Mouse (Mus musculus) neural tube, embryonic 14.5 days (tissue): ENCODE measurements around the gene A630001G21Rik. TPM values are rescaled to one million over a fixed set of nuclear protein-coding genes. Genes with fewer than 3 reads are reported as not detected.

Source experiments
- ATAC-seq: fragments of 200-750 bp; cut with Nextera tagmentation; 2 replicates; pipeline ENCODE4 v1.8.0; 2017; ENCODE audit warnings: low read depth, mild to moderate bottlenecking, moderate TSS enrichment, moderate library complexity
- H3K27ac ChIP-seq: fragments of 300-500 bp; sonication (generic); 2 replicates; pipeline ENCODE4 v1.5.1; 2014; ENCODE audit warnings: low read depth, mild to moderate bottlenecking, control low read depth, low read length, moderate library complexity, mixed read lengths
- H3K27me3 ChIP-seq: fragments of 300-500 bp; sonication (generic); 2 replicates; pipeline ENCODE4 v1.6.1; 2014; ENCODE audit warnings: low read length; ENCODE audit not compliant: control insufficient read depth, insufficient read depth
- H3K36me3 ChIP-seq: fragments of 300-500 bp; sonication (generic); 2 replicates; pipeline ENCODE4 v1.6.1; 2014; ENCODE audit warnings: low read length, mixed read lengths; ENCODE audit not compliant: control insufficient read depth, insufficient read depth
- H3K4me1 ChIP-seq: fragments of 300-500 bp; sonication (generic); 2 replicates; pipeline ENCODE4 v1.6.1; 2014; ENCODE audit warnings: low read length; ENCODE audit not compliant: control insufficient read depth, insufficient read depth
- H3K4me2 ChIP-seq: fragments of 300-500 bp; sonication (generic); 2 replicates; pipeline ENCODE4 v1.6.1; 2014; ENCODE audit warnings: mild to moderate bottlenecking, low read depth, low read length, control low read depth
- H3K4me3 ChIP-seq: fragments of 300-500 bp; sonication (generic); 2 replicates; pipeline ENCODE4 v1.5.1; 2014; ENCODE audit warnings: low read depth, low read length, control low read depth, mixed read lengths
- H3K9ac ChIP-seq: fragments of 300-500 bp; sonication (generic); replicated peaks from 2 replicates; pipeline ENCODE4 v1.6.1; 2014; ENCODE audit warnings: low read depth, mild to moderate bottlenecking, control low read depth, low read length, mixed read lengths
- H3K9me3 ChIP-seq: fragments of 300-500 bp; sonication (generic); 2 replicates; pipeline ENCODE4 v1.6.1; 2016; ENCODE audit warnings: low read length; ENCODE audit not compliant: control insufficient read depth
- WGBS: fragments of 180-500 bp; shearing (Covaris S2); extraction: QIAGEN DNeasy Blood & Tissue Kit; methylation state at CpG from one replicate; pipeline ENCODE4 v1.1.7; 2014; 5-methylcytosine and 5-hydroxymethylcytosine counted together
- polyA plus RNA-seq: library from polyadenylated mRNA; unstranded; fragments of >200 nt; fragmentation: Nextera tagmentation; extraction: Ambion mirVana; gene quantifications from 2 replicates; pipeline ENCODE4 v1.2.1, GENCODE M21; 2014

The A630001G21Rik gene
- polyA plus RNA-seq, 1 experiment from 2014 or later: 0.20 TPM

DNA sequence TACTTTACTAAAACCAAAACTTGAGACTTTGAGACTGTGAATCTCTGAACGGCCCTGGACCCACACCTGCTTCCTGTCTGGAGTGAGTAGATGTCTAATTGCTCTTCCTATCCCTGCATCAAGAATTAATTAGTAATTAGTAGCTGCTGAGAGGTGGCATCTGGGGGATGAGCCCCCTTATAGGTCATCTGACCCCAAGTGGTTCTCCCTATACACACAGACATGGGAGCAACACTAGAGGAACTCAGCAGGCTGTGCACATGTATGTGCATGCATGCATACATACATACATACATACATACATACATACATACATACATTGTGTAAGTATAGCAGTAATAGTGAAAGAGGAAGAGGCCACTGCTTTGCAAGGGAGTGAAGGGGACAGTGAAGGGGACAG, 43.9 kb downstream of the A630001G21Rik start:
- WGBS: 83% methylated on average over 1 of the region's 1 CpGs
- Histone ChIP-seq H3K9me3 (no peaks in the 10 kb centered on the region), H3K36me3 (no peaks in the 10 kb centered on the region), H3K4me3 (no peak overlapping the region), H3K4me1 (no peaks in the 10 kb centered on the region), H3K27me3 (no peaks in the 10 kb centered on the region), H3K9ac (no peak overlapping the region), H3K4me2 (no peak overlapping the region), H3K27ac (no peak overlapping the region)
- ATAC-seq: no peak

DNA sequence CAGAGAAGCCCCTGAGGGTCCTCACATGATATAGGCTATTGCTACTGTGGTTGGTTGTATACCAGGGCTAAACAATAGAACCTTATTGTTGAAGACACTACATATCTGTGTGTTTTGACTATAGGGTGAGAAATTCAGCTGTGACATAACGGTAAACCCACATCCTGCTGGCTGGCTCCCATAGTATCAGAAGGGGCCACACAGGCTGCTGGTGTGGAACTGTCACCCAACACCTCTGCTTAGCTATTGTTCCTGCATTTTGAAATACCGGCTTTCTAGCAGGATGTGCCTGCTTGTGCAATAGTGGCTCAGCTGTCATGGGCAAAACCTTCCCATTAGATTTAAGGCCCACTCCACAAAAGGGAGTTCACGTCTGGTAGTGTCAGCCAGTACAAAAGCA, 45.9 kb downstream of the A630001G21Rik start:
- no peaks in the 10 kb centered on the region for H3K36me3 ChIP-seq
- no peak overlapping the region for H3K9ac ChIP-seq
- no peaks in the 10 kb centered on the region for H3K27me3 ChIP-seq
- WGBS: 63% methylated on average over 3 of the region's 3 CpGs
- H3K4me2 ChIP-seq: no peak overlapping the region
- H3K9me3 ChIP-seq: no peaks in the 10 kb centered on the region
- H3K4me3 ChIP-seq: no peak overlapping the region
- ATAC-seq: no peak
- no peaks in the 10 kb centered on the region for H3K4me1 ChIP-seq
- no peak overlapping the region for H3K27ac ChIP-seq

DNA sequence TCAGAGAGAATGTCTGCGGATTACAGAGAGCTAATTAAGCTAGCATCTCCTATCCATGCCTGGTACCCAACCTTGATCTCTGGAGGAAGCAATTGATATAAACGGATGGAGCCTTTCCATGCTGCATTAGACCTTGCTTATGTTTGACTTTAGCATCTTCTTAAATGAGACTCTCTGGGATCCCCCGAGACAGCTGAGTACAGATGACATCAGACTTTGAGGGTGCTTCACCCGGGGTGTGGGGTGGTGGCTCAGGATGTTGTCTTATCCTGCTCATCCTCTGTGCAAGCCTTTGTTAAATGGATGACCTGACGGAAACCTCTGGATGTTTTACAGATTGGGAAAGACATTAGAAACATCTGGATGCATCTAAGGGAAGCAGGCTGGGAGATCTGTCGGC, 48.0 kb downstream of the A630001G21Rik start:
- no peak overlapping the region for H3K9ac ChIP-seq
- 87% methylated on average over 6 of the region's 6 CpGs for WGBS

GRCm38 (mm10) chr1:85720220-85720893, 58.1 kb downstream of the A630001G21Rik start:
- Histone ChIP-seq H3K4me1 (peaks cover 2% of the 10 kb centered on the region; the same call in 1 of the 2 replicates), H3K36me3 (no peaks in the 10 kb centered on the region), H3K4me2 (no peak overlapping the region), H3K9me3 (no peaks in the 10 kb centered on the region), H3K9ac (no peak overlapping the region), H3K4me3 (no peak overlapping the region), H3K27ac (no peak overlapping the region), H3K27me3 (no peaks in the 10 kb centered on the region)
- 54% methylated on average over 10 of the region's 10 CpGs for WGBS
- ATAC-seq: peak; percentile 68; the same call in 1 of the 2 replicates

More for the DNA sequence above, 48.0 kb downstream of the A630001G21Rik start:
- Histone ChIP-seq H3K4me3 (no peak overlapping the region), H3K27ac (no peak overlapping the region), H3K27me3 (no peaks in the 10 kb centered on the region), H3K9me3 (no peaks in the 10 kb centered on the region), H3K4me2 (no peak overlapping the region), H3K4me1 (no peaks in the 10 kb centered on the region), H3K36me3 (no peaks in the 10 kb centered on the region)
- no peak for ATAC-seq

DNA sequence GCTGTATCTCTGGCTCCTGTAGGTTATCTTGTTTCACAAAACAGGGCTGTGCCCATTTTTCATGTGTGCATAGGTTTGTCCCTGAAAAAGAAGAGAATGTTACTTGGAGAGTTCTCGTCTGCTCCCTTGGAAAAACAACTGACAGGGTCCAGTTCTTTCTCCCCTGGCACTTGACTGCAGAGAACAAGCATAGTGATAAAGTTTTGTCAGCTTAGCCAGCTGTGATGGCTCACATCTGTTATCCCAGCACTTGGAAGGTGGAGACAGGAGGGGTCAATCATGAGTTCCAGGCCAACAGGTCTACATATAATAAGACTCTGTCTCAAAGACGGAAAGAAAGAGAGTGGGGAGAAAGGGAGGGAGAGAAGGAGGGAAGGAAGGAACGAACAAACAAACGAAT, 59.4 kb downstream of the A630001G21Rik start:
- no peak for ATAC-seq
- peaks cover 2% of the 10 kb centered on the region; the same call in 1 of the 2 replicates for H3K4me1 ChIP-seq
- no peak overlapping the region for H3K27ac ChIP-seq
- no peaks in the 10 kb centered on the region for H3K9me3 ChIP-seq
- WGBS: 83% methylated on average over 4 of the region's 4 CpGs
- no peak overlapping the region for H3K9ac ChIP-seq
- H3K4me2 ChIP-seq: no peak overlapping the region
- H3K27me3 ChIP-seq: no peaks in the 10 kb centered on the region
- no peak overlapping the region for H3K4me3 ChIP-seq
- H3K36me3 ChIP-seq: no peaks in the 10 kb centered on the region

DNA sequence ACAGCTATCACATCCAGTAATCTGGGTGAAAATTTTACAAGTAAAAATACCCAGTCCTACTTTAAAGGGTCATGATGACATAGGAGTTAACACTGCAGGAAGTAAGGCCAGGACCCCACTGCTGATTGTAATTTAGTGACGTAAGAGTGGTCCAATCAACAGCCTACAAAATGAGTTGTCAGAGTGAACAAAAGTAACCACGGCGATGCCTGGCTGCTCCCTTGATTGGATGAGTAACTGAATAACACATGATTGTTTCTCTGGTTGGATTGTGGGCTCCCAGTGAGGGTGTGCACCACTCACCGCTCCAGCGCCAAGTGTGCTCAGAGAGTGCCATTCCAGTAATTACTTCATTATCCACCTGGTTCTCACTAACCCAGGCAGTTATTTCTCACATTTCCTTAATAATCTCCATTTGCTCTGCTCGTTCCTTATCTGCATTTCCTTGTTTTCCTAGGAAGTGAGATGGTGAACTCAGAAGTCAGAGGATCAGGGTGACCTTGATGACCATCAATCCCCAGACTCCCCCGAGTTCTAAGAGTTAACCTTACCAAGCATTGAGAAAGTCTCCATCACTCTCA, 61.9 kb downstream of the A630001G21Rik start:
- Histone ChIP-seq H3K4me2 (no peak overlapping the region), H3K27me3 (no peaks in the 10 kb centered on the region), H3K9me3 (no peaks in the 10 kb centered on the region), H3K4me3 (no peak overlapping the region), H3K9ac (no peak overlapping the region), H3K27ac (no peak overlapping the region), H3K4me1 (peaks cover 2% of the 10 kb centered on the region; the same call in 1 of the 2 replicates), H3K36me3 (no peaks in the 10 kb centered on the region)
- no peak for ATAC-seq
- WGBS: 47% methylated on average over 7 of the region's 7 CpGs

- Histone ChIP-seq H3K36me3 (no peaks in the 10 kb centered on the region), H3K9ac (no peak overlapping the region), H3K4me2 (no peak overlapping the region), H3K27ac (no peak overlapping the region), H3K9me3 (no peaks in the 10 kb centered on the region), H3K4me1 (no peaks in the 10 kb centered on the region), H3K4me3 (no peak overlapping the region), H3K27me3 (no peaks in the 10 kb centered on the region)
- no peak for ATAC-seq
Observed at GRCm38 (mm10) chr1:85714501-85714900, 63.9 kb downstream of the A630001G21Rik start.

DNA sequence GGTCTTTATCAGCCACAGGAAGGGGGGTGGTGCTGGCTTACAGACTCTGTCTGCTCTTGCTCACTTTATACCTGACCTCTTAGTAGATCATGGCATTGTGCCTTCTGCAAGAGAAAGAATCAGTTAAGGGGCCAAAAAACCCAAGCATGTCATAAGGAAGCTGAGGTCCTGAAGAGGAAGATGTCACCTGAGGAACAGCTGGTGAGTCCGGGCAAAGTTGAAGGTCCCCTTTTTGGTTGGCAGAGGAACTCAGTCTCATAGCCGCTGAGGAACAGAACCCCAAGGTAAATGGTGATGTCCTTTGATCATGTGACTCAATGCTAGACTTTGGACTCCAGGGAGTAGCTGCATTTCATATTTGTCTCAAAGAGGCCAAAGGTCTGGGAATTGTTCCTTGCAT, 71.7 kb downstream of the A630001G21Rik start:
- 88% methylated on average over 2 of the region's 2 CpGs for WGBS

GRCm38 (mm10) chr1:85705552-85705951, 72.9 kb downstream of the A630001G21Rik start:
- Histone ChIP-seq H3K9ac (no peak overlapping the region), H3K27me3 (no peaks in the 10 kb centered on the region), H3K27ac (no peak overlapping the region), H3K4me3 (no peak overlapping the region), H3K4me1 (no peaks in the 10 kb centered on the region), H3K4me2 (no peak overlapping the region), H3K36me3 (no peaks in the 10 kb centered on the region), H3K9me3 (no peaks in the 10 kb centered on the region)
- ATAC-seq: no peak
- 100% methylated on average over 1 of the region's 1 CpGs for WGBS

More for the DNA sequence above, 71.7 kb downstream of the A630001G21Rik start:
- Histone ChIP-seq H3K4me3 (no peak overlapping the region), H3K4me1 (no peaks in the 10 kb centered on the region), H3K9me3 (no peaks in the 10 kb centered on the region), H3K36me3 (no peaks in the 10 kb centered on the region), H3K4me2 (no peak overlapping the region), H3K27me3 (no peaks in the 10 kb centered on the region), H3K27ac (no peak overlapping the region), H3K9ac (no peak overlapping the region)
- ATAC-seq: no peak
